Mouse (Mus musculus): ENCODE measurements around the gene Upk2.

DNA sequence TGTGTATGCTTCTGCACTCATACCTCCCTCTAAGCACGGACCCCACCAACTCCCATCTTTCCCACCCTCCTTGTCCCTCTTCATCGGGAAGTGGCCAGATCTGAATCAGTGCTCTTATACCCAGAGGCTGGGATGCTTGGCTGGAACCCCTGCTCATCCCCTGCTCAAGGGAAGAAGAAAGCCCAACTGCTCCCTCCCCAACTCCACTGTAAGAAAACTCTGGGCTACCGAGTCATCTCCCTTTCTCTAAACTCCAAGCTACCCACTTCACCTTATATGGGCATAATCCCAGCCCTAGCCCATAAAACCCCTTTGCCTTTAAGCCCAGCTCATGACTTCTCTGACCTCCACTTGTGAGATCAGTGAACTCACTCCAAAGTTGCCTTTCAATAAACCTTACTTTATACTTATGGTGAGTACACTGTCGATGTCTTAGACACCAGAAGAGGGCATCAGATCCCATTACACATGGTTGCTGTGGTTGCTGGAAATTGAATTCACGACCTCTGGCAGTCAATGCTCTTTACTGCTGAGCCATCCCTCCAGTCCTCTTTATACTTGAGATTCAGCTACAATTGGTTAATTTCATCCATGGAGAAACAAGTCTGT, 22.1 kb downstream of the Upk2 start:
- TF ChIP-seq POLR2A (IDR thresholded peaks at IDR 0.05; ENCODE audit: insufficient read depth, low read depth, low read length) (no peak), CTCF (IDR thresholded peaks at IDR 0.05) (no peak)

All from heart, adult 2 months (tissue).